Mouse (Mus musculus): Measurements from ENCODE around the gene Ccr8. TPM values are rescaled to one million over a fixed set of nuclear protein-coding genes. Genes with fewer than 3 reads are reported as not detected.

The Ccr8 gene
- total RNA-seq (2017): 0.89 TPM in 1 of 2 replicates, not detected in the other

GRCm38 (mm10) chr9:120091696-120092238, at the start of gene Ccr8:
Gene Ccr8 (plus strand): TSS chr9:120092114.
- ATAC-seq (replicated peaks in 1 of 2; ENCODE audit: insufficient read depth in 1 of 2, low FRiP score in 2 of 2, low TSS enrichment in 1 of 2, low read depth in 1 of 2, poor library complexity in 2 of 2, severe bottlenecking in 2 of 2): no peak

- ATAC-seq (replicated peaks in 1 of 2; ENCODE audit: insufficient read depth in 1 of 2, low FRiP score in 2 of 2, low TSS enrichment in 1 of 2, low read depth in 1 of 2, poor library complexity in 2 of 2, severe bottlenecking in 2 of 2): peak; percentile 53 to 82; a peak in 3 of 4 replicates
Observed at GRCm38 (mm10) chr9:120043115-120043514, 48.8 kb upstream of the Ccr8 start.

GRCm38 (mm10) chr9:120048495-120048894, 43.4 kb upstream of the Ccr8 start:
- no peak for ATAC-seq (replicated peaks in 1 of 2; ENCODE audit: insufficient read depth in 1 of 2, low FRiP score in 2 of 2, low TSS enrichment in 1 of 2, low read depth in 1 of 2, poor library complexity in 2 of 2, severe bottlenecking in 2 of 2)

GRCm38 (mm10) chr9:120049407-120049806, 42.5 kb upstream of the Ccr8 start:
- no peak for ATAC-seq (replicated peaks in 1 of 2; ENCODE audit: insufficient read depth in 1 of 2, low FRiP score in 2 of 2, low TSS enrichment in 1 of 2, low read depth in 1 of 2, poor library complexity in 2 of 2, severe bottlenecking in 2 of 2)

- ATAC-seq (replicated peaks in 1 of 2; ENCODE audit: insufficient read depth in 1 of 2, low FRiP score in 2 of 2, low TSS enrichment in 1 of 2, low read depth in 1 of 2, poor library complexity in 2 of 2, severe bottlenecking in 2 of 2): peak; percentile 91 to 92
Observed at GRCm38 (mm10) chr9:120054545-120055277, 37.2 kb upstream of the Ccr8 start.

- no peak for ATAC-seq (replicated peaks in 1 of 2; ENCODE audit: insufficient read depth in 1 of 2, low FRiP score in 2 of 2, low TSS enrichment in 1 of 2, low read depth in 1 of 2, poor library complexity in 2 of 2, severe bottlenecking in 2 of 2)
Observed at GRCm38 (mm10) chr9:120056201-120056600, 35.7 kb upstream of the Ccr8 start.

GRCm38 (mm10) chr9:120058730-120059129, 33.2 kb upstream of the Ccr8 start:
- peak; percentile 47 to 50; a peak in 2 of 4 replicates for ATAC-seq (replicated peaks in 1 of 2; ENCODE audit: insufficient read depth in 1 of 2, low FRiP score in 2 of 2, low TSS enrichment in 1 of 2, low read depth in 1 of 2, poor library complexity in 2 of 2, severe bottlenecking in 2 of 2)

- ATAC-seq (replicated peaks in 1 of 2; ENCODE audit: insufficient read depth in 1 of 2, low FRiP score in 2 of 2, low TSS enrichment in 1 of 2, low read depth in 1 of 2, poor library complexity in 2 of 2, severe bottlenecking in 2 of 2): no peak
Observed at GRCm38 (mm10) chr9:120064317-120064716, 27.6 kb upstream of the Ccr8 start.

- no peak for ATAC-seq (replicated peaks in 1 of 2; ENCODE audit: insufficient read depth in 1 of 2, low FRiP score in 2 of 2, low TSS enrichment in 1 of 2, low read depth in 1 of 2, poor library complexity in 2 of 2, severe bottlenecking in 2 of 2)
Observed at GRCm38 (mm10) chr9:120067609-120068008, 24.3 kb upstream of the Ccr8 start.

- ATAC-seq (replicated peaks in 1 of 2; ENCODE audit: insufficient read depth in 1 of 2, low FRiP score in 2 of 2, low TSS enrichment in 1 of 2, low read depth in 1 of 2, poor library complexity in 2 of 2, severe bottlenecking in 2 of 2): peak; percentile 73 to 82
Observed at GRCm38 (mm10) chr9:120068047-120068446, 23.9 kb upstream of the Ccr8 start.

- ATAC-seq (replicated peaks in 1 of 2; ENCODE audit: insufficient read depth in 1 of 2, low FRiP score in 2 of 2, low TSS enrichment in 1 of 2, low read depth in 1 of 2, poor library complexity in 2 of 2, severe bottlenecking in 2 of 2): no peak
Observed at GRCm38 (mm10) chr9:120069779-120070178, 22.1 kb upstream of the Ccr8 start, which contains the start of gene Cx3cr1. Gene Cx3cr1 (minus strand): TSS chr9:120069879.

- ATAC-seq (replicated peaks in 1 of 2; ENCODE audit: insufficient read depth in 1 of 2, low FRiP score in 2 of 2, low TSS enrichment in 1 of 2, low read depth in 1 of 2, poor library complexity in 2 of 2, severe bottlenecking in 2 of 2): no peak
Observed at GRCm38 (mm10) chr9:120071251-120071650, 20.7 kb upstream of the Ccr8 start.

- ATAC-seq (replicated peaks in 1 of 2; ENCODE audit: insufficient read depth in 1 of 2, low FRiP score in 2 of 2, low TSS enrichment in 1 of 2, low read depth in 1 of 2, poor library complexity in 2 of 2, severe bottlenecking in 2 of 2): peak; percentile 68 to 71; a peak in 2 of 4 replicates
Observed at GRCm38 (mm10) chr9:120073169-120073568, 18.7 kb upstream of the Ccr8 start.

GRCm38 (mm10) chr9:120074516-120074915, 17.4 kb upstream of the Ccr8 start:
- ATAC-seq (replicated peaks in 1 of 2; ENCODE audit: insufficient read depth in 1 of 2, low FRiP score in 2 of 2, low TSS enrichment in 1 of 2, low read depth in 1 of 2, poor library complexity in 2 of 2, severe bottlenecking in 2 of 2): no peak

GRCm38 (mm10) chr9:120078241-120078640, 13.7 kb upstream of the Ccr8 start:
- ATAC-seq (replicated peaks in 1 of 2; ENCODE audit: insufficient read depth in 1 of 2, low FRiP score in 2 of 2, low TSS enrichment in 1 of 2, low read depth in 1 of 2, poor library complexity in 2 of 2, severe bottlenecking in 2 of 2): no peak

GRCm38 (mm10) chr9:120079901-120080300, 12.0 kb upstream of the Ccr8 start:
- ATAC-seq (replicated peaks in 1 of 2; ENCODE audit: insufficient read depth in 1 of 2, low FRiP score in 2 of 2, low TSS enrichment in 1 of 2, low read depth in 1 of 2, poor library complexity in 2 of 2, severe bottlenecking in 2 of 2): no peak

- no peak for ATAC-seq (replicated peaks in 1 of 2; ENCODE audit: insufficient read depth in 1 of 2, low FRiP score in 2 of 2, low TSS enrichment in 1 of 2, low read depth in 1 of 2, poor library complexity in 2 of 2, severe bottlenecking in 2 of 2)
Observed at GRCm38 (mm10) chr9:120080546-120081108, 11.3 kb upstream of the Ccr8 start.

GRCm38 (mm10) chr9:120081247-120081646, 10.7 kb upstream of the Ccr8 start:
- ATAC-seq (replicated peaks in 1 of 2; ENCODE audit: insufficient read depth in 1 of 2, low FRiP score in 2 of 2, low TSS enrichment in 1 of 2, low read depth in 1 of 2, poor library complexity in 2 of 2, severe bottlenecking in 2 of 2): no peak

Measured in hematopoietic stem cell, adult 5-6 weeks (primary cell).